Mouse (Mus musculus): ENCODE measurements around the gene Hdac4.

Gene Hdac4

DNA sequence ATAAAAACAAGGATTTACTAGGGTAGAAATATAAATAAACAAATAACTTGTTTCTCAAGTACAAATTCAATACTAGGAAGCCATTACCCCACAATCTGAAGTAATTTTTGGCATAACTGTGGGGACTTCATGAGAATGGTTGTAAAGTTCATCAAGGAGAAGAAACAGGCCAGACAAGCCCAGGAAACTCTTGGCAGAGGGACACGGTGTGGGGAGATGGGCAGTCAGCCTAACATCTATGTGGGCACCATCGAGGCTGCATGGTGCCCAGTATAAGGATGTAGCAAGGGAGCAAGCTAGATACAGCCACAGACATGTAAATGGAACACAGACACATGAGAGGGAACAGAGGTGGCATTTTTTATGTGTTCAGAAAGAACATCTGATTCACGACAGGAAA lies 171.6 kb downstream of the Hdac4 start:
- DNase-seq (ENCODE audit: low read depth) = no peak

DNA sequence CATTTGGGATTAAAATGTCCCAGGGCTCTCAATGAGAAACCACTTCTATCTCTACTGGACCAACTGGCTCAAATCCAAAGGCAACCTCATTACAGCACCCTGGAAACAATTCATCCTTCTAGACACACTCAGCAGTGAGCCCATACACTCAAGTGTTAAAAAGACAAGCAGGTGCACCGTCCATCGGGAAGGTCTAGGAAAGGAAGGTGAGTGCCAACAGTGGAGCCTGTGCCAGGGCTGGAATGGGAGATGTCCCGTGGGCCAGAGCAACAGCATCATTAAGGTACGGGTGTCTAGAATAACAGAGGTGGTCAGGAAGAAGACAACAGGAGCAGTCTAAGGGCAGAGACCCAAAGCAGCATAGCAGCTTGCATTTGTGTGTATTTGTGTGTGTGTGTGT lies 173.5 kb downstream of the Hdac4 start:
- no peak for DNase-seq (ENCODE audit: low read depth)

DNA sequence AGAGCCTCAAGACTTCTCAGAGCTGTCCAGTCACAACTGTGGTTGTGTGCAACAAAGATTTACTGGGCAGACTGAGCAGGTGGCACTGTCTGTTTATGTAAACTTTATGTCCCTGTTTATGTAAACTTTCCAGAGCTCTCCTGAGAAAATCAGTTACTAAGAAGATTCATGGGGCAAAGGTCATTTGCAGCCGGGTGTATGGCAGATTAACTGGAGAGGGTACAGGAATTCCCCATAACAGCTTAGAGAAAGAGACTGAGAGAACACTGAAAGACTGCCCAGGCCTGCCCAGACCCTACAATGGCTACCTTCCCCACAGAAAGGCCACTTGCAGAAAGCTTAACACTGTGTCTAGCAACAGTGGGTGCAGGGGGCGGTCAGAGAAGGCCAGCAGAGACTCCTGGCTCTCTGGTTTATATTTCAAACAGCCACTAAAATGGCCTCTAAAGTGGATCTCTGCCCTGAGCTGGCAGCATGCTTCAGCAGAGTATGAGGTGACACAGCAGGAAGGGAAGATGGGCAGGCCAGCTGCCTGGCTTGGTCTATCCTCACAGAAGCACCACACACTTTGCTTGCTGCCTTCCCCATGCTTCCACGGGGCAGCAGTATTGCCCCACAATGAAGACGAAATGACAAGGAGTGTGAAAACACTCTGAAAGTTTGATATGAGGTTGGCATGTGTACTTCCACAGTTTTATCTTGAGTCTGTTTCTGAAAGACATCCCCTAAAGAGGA lies 179.4 kb downstream of the Hdac4 start:
- no peak for DNase-seq (ENCODE audit: low read depth)

DNA sequence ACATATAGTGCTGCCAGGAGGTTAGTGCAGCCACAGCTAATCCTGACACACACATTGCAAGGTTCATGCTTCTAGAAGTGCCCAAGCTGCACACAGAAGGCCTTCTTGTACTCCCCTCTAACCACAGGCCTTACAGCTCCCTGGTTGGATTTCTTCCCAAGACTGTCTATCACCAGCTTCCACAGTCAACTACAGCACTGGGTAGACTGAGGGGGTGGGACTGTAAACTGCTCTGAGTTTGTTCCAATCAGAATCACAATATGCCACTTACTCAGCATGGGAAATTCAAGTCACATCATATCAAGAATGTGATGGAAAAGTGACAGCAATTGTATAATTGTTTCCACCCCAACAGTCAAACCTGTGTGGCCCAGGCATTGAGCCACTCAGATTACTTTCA lies 180.2 kb downstream of the Hdac4 start:
- DNase-seq (ENCODE audit: low read depth) = peak; percentile 19

DNA sequence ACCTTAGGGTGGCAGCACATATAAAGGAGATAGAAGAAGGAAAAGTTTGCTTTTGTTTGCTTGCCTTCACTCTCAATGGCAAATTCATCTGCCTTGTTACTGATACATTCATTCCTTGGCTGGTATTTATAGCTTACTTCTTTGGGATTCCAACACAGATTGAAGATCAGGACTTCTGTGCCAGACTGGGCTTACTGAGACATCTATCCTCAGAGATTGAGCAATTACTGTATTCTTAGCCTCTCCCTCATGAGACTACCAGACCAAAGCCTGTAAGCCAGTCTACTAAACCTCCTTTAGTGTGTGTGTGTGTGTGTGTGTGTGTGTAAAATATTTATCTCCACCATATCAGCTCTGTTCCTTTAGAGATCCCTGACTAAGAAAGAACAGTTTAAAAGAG lies 181.0 kb downstream of the Hdac4 start:
- peak; percentile 58 for DNase-seq (ENCODE audit: low read depth)

DNA sequence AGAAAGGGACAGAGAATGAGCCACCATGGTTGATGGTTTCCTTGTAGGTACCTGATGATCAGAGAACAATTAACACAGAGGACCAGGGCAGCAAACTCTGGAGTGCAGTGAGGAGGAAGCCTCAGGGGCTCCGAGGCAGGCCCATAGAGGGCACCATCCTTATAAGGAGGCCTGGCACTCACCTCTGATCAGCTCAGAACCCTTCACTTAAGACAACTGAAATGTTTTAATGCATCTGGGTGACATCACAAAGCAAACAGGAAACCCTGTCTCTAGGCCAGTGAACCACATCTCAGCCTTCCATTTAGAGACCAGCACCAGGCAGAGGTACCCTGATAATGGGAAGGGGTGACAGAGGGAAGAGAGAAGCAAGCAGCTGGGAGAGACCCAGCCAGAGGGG lies 188.8 kb downstream of the Hdac4 start:
- DNase-seq (ENCODE audit: low read depth) = no peak

DNA sequence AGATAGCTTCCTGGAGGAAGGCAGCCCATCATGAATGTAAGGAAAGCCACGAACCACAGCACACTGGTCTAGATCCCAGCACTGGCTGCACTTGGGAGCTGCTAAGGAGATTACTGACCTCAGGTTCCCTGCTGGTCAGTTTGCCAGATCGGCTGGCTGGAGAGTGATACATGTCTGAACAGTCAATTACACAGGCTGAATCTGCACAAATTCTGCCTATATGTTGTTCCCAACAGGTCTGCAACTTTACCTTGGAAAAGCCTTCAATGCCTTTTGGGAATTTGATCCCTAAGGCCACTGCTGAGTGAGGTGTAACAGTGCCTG lies 189.9 kb downstream of the Hdac4 start:
- peak; percentile 40 for DNase-seq (ENCODE audit: low read depth)

DNA sequence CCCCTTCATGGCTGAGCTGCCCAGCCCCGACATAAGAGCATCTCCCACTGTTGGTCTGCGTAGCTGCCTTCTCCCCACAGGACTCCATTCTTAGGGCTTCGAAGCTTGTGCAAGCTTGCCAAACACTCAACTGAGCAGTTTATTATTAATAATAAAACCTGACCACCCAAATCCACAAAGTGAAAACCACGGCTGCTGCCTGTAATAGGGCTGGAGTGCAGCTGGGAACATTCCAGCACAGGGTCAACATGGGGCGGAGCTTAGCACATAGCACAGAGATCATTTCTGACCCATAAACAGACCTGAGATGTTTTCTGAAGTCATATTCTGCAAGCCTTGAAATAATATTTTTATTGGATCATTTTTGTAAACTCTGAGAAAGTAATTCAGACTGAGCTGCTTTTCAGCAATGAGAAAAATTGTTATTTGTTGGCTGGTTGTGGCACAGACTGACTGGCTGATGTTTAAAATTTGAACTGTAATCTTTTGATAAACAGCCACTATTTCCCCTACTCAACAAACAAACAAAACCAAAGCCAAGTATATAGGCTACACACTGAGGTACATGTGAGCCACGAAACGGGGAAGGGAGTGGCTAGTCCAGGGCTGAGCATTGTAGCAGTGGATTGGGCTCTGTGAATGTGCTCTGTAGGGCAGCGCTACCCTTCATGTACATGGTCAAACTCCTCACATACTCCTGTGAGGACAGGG lies 190.4 kb downstream of the Hdac4 start:
- DNase-seq (ENCODE audit: low read depth) = peak; percentile 87

DNA sequence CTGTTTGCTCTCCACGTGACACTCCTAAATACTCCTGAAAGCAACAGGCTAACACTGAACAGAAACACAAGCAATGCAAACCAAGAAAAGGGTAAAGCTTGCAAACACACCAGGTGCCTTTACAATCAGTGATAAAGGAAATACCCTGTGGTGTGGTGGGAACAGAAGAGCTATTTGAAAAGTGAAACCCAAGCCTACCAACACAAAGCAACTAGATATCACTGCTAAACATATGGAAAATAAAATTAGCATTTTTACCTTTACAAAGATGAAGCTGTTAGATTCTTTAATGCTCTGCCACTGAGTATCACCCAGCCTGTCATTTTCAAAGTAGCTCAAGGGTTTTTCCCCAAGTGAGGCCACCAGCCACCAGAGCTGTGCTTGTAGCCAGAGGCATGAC lies 191.4 kb downstream of the Hdac4 start:
- no peak for DNase-seq (ENCODE audit: low read depth)

DNA sequence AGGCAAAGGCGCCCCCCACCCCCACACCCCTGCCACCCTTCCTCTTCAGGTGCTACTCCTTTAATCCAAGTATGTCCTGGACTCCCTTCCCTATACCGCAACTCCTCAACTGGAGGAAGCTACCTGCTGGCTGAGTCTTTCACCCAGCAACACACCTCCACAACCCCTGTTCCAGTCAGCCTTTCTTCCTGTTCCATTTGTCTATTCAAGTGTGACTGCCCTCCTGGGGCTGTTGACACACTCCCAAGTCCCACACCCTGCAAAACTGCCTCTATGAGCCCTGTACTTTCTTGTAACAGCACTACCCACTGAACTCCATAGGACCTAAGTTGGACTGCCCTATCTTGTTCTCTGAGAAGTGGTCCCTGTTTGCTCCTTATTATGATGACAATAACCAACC lies 195.3 kb downstream of the Hdac4 start:
- DNase-seq (ENCODE audit: low read depth) = no peak

DNA sequence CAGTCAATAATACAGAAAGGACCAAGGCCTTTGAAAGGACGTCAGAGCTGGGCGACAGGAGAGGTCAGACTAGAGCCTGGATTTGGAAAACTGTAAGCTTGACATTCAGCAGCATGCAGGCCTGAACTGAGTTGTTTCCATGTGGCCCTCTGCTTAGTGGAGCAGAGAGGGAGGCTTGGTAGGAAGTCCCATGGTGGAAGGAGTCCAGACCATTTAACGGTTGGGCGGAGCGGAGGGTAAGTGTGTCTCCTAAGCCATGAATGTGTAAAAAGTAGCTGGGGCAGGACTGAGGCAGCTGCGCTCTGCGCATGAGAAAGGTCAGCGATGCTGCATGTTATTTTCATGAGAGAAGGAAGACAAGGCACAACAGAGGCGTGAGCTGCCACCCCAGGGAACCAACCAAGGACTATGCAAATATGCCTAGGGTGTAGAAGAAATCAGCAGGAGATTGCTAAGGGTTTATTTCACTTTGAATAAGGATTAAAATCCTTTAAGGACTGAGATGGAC lies 201.8 kb downstream of the Hdac4 start:
- no peak for DNase-seq (ENCODE audit: low read depth)

DNA sequence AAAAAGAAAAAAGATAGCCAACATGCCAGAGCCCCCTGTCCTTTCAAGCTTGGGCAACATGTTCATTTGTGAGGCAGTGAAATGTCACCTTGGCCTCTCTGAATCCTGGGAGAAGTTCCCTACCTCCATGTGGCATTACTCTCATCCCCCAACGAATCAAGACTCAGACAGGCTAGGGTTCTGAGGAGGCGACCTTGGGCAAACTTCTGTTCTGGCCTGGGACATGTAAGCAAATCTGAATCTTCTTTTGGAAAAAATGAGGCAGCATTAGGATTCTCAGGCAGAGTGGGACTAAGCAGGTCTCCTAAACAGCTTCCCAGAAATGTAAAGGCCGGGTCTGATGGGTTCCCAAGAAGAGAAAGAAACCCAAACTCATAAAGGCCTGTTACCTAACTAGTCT lies 202.8 kb downstream of the Hdac4 start:
- no peak for DNase-seq (ENCODE audit: low read depth)

DNA sequence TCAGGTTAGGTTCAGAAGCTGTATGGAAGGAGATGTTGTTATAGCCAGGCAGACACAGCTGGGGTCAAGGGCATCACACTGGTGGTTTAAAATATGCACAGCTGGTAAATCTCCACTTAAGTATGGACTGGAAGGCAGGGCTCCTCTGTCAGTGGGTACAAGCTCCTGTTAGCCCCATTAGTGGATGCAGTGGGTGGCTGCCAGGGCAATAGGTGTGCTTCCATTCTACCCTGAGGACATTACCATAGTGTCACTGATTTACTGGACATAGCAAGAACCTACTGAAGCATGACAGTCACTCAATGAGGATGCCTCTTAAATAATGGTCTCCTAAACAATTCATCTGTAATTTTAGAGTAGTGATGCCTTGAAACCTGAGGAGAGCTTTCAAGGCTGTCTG lies 203.9 kb downstream of the Hdac4 start:
- DNase-seq (ENCODE audit: low read depth) = no peak

DNA sequence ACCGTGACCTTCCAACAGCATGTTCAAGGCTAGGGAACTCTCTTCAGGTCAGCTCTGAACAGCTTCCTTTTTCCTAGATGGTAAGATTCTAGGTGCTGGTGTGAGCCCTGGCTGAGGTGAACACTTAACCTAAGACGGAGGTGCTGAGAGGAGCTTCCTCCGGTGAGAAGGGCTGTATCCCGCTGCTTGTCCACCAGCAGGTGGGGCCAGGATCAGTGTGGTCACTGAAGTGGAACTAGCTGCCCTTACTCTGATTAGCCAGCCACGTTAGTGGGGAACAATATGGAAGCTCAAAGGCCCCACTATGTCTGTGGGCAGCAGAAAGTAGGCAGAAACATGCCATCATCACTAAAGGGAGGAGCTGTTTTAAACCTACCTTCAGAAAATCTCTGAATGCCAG lies 204.6 kb downstream of the Hdac4 start:
- peak; percentile 31 for DNase-seq (ENCODE audit: low read depth)

DNA sequence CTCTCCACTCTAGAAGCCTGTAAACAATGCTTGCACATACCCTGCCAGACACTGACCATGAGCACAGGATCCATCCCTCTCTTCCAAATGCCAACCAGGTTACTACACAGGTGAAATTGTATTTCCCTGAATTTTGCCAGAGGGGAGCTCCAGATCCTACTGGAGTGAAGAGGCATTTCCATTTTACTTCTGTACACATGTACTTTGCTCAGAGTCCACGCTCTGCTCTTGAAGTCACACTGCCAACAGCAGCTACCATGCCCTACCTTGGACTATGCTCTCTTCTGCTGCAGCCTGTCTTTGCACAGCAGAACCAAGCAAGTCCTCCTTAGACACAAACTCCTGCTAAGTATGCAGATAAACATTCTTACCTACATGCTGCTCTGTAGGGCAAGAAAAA lies 206.6 kb downstream of the Hdac4 start:
- DNase-seq (ENCODE audit: low read depth) = no peak

DNA sequence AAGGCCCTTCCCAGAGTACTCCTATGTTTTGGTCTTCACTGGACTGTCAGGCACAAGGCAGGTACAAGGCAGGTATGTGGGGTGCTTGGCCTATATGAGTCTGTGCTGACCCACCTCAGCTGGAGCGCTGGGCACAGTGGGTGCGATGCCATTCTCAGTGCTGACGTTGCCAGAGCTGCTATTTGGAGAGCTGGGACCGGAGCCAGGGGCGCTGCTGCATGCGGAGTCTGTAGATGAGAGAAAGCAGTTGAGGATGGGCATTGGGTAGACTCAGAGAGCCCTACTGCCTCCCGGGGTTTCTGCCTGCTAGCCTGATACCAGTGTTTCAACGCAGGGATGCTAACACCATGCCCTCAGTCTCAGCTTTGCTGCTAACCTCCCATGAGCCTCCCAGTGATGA lies 208.1 kb downstream of the Hdac4 start:
- no peak for DNase-seq (ENCODE audit: low read depth)

DNA sequence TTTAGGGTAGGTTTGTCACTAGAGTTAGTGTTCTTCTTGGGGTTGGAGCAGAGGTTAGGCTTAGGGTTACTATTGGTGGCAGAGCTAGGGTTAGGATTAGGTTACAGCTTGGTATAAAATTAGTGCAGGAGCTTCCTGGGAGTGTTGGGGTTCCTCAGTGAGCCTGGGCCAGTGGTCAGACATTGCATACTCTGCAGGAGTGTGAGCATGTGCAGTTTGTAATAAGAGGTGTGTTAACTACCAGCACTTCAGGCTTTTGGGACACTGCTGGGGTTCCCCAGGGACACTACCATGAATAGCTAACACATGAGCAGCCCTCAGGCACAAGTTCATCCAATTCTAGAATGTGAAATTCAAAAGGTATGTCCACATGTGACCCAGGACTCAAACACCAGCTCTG lies 209.7 kb downstream of the Hdac4 start:
- no peak for DNase-seq (ENCODE audit: low read depth)

DNA sequence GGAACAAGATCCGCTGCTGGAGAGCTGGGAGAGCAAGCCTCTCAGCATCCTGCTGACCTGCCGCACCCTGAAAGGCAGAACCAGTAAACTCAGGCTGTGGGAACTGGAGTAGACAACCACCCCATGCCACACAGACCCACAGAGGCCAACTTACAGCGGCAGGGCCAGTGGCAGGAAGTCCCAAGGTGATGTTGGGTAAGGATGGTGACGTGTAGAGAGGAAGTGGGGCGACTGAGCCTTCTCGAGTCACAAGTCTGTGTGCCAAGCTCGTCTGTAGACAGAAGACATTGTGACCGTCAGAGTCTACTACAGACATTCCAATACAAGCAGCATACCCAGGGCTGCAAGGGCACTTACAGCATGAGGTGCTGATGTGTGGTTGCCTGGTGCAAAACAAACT lies 211.0 kb downstream of the Hdac4 start:
- no peak for DNase-seq (ENCODE audit: low read depth)

DNA sequence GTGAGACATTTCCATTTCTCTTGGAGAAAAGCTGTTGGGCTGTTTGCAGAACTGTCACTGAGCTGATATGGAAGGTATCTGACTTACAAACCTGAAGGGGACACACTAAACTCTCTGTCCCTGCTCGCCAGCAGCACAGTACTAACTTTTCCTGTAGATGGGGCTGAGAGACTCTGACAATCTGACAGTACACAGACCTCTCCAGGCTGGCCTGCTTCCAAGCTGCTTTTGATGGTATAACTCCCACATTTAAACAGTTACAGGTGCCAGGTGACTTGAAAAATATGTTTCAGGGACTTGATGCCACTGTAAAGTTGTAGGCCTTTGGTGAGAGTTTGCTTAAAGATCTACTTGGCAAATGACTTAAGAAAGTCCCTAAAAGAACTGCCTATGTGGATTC lies 214.1 kb downstream of the Hdac4 start:
- DNase-seq (ENCODE audit: low read depth) = peak; percentile 51

DNA sequence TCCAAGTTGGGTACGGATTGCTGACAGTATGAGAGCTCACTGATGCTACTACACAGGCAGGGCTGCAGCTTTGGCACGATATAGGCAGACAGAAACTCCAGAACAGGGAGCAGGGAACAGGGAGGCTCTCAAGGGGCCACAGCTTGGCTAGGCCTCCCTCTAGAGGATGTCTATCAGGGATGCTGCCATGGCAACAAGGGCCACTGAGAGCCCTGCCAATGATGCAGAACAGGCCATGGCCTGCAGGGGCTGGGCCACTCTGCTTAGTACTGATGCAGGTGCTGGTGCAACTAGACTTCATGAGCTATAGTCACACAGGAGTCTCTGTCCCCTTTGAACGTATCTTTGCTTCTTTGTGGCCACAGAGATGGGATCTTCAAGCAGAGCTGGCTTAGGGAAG lies 217.1 kb downstream of the Hdac4 start:
- peak; percentile 58 for DNase-seq (ENCODE audit: low read depth)

DNA sequence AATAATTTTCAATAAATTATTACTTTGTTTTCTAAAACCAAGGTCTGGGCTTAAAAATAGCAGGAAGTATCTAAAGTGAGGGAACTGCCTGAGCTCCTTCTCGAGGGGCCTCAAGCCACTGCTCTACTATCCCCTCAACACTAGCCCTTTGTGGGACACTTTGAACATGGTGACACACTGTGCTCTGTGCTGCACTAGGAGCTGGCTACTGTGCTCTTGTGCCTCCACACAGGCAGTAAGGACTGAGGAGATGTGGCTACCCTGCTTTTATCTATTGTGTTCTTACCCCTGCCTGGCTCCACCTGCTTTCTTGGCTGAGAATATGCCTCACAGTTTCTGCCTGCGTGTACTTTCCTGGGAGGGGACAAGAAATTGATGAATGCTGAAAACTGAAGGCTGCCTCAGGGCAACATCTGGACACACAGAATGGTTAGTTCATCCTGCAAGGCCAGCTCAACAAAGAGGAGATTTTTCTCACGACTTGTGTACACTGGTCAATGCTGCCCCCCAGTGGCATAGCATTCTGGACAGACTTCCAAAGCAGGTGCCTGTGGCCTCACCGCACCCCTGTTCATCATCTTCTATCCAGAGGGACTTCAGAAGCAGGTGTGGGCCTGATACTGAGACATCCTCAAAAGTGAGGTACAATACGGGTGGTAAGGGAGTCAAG lies 226.7 kb downstream of the Hdac4 start:
- DNase-seq (ENCODE audit: low read depth) = peak; percentile 92

DNA sequence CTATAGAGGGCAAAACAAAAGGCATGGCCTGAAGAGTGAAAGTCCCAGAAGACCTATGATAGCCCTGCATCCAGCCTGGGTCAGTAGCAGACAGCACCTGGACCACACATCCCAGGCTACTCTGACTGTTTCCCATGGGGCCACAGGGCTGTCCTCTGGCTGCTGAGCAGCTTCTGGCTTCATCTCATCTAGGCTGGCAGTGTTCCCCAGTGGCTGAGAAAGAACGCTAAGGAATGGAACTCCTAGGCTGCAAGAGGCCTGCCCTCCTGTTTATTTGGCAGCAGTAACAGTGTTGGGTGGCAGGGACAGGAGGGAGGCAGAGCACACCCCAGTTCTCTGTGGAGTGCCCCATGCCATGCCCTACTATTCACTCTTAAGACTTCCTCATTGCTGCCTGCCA lies 228.5 kb downstream of the Hdac4 start:
- DNase-seq (ENCODE audit: low read depth) = no peak

Data from NIH3T3 (cell line).